Mouse (Mus musculus): ENCODE measurements around the gene Rfx8. TPM values are rescaled to one million over a fixed set of nuclear protein-coding genes. Genes with fewer than 3 reads are reported as not detected.

Gene Rfx8
- total RNA-seq, 2 experiments from 2014 or later = 0.25 to 0.45 TPM

GRCm38 (mm10) chr1:39645905-39646759 is 74.7 kb downstream of the Rfx8 start:
- no peak for DNase-seq

- no peak for DNase-seq
These were observed 76.5 kb downstream of the Rfx8 start for GRCm38 (mm10) chr1:39644333-39644732.

GRCm38 (mm10) chr1:39641667-39642066 is 79.1 kb downstream of the Rfx8 start:
- no peak for DNase-seq

GRCm38 (mm10) chr1:39637139-39637538 is 83.7 kb downstream of the Rfx8 start:
- DNase-seq = no peak

GRCm38 (mm10) chr1:39636660-39637059 is 84.1 kb downstream of the Rfx8 start:
- no peak for DNase-seq

- no peak for DNase-seq
These were observed 84.6 kb downstream of the Rfx8 start for GRCm38 (mm10) chr1:39636196-39636595.

GRCm38 (mm10) chr1:39628606-39629005 is 92.2 kb downstream of the Rfx8 start:
- no peak for DNase-seq

GRCm38 (mm10) chr1:39625491-39625890 is 95.3 kb downstream of the Rfx8 start:
- no peak for DNase-seq

- DNase-seq = no peak
These were observed 97.1 kb downstream of the Rfx8 start for GRCm38 (mm10) chr1:39623729-39624128.

GRCm38 (mm10) chr1:39623106-39623505 is 97.7 kb downstream of the Rfx8 start:
- DNase-seq = no peak

GRCm38 (mm10) chr1:39618524-39618923 is 102.3 kb downstream of the Rfx8 start:
- DNase-seq = no peak

GRCm38 (mm10) chr1:39615526-39615925 is 105.3 kb downstream of the Rfx8 start:
- no peak for DNase-seq

Other genes with a start within 250 kb of the Rfx8 start
- gene Tbc1d8, start 242.2 kb downstream of the Rfx8 start, total RNA-seq (2021) = 10 to 100 TPM in 1 of 2 experiments, 1 to 10 TPM in 1; 10.0 to 13.0 TPM
- 10 to 100 TPM; 19.2 to 19.6 TPM for gene Cnot11, start 186.0 kb downstream of the Rfx8 start, total RNA-seq (2021)
- 10 to 100 TPM in 1 of 2 experiments, 1 to 10 TPM in 1; 9.3 to 11.2 TPM for gene Rnf149, start 143.6 kb downstream of the Rfx8 start, total RNA-seq (2021)
- under 1 TPM; 0.14 to 0.18 TPM for gene Creg2, start 69.5 kb downstream of the Rfx8 start, total RNA-seq (2021)
- gene Gm3646, start 84.3 kb upstream of the Rfx8 start, total RNA-seq (2021) = 1 to 10 TPM in 1 of 2 experiments, under 1 TPM in 1; 0.95 to 2.3 TPM
- gene Map4k4, start 179.9 kb upstream of the Rfx8 start, total RNA-seq (2021) = 100 to 1,000 TPM in 1 of 2 experiments, 10 to 100 TPM in 1; 87.8 to 121 TPM